15 mouse cellular contexts compared by ENCODE assay signal in genomic region chrX:38566521-38567205, GRCm38 (mm10).
"Had no signal": no experiment of that assay in that cellular context is flagged by ENCODE, and none has a peak within 500 bp of the region (broad histone marks: within the 10 kb centered on the region; RNA-seq: fewer than 3 reads in every experiment).

No protein-coding gene starts in this region.

- H3K4me1 ChIP-seq: limb, embryonic 15.5 days had no signal

- H3K27ac ChIP-seq: limb, embryonic 15.5 days; liver, embryonic 12.5 days; neural tube, embryonic 15.5 days; stomach, postnatal 0 days had no signal

- H3K36me3 ChIP-seq: limb, embryonic 15.5 days; liver, embryonic 12.5 days; midbrain, embryonic 10.5 days; neural tube, embryonic 15.5 days had no signal

- DNase-seq: kidney, postnatal 36 days; layer of hippocampus, adult 9-11 months; lung, embryonic 14.5 days; lung, postnatal 10 days; lung, postnatal 4 days; midbrain, embryonic 14.5 days; right cerebral cortex, adult 18-20 months; right cerebral cortex, postnatal 25 days; thymus, postnatal 4 days had no signal

- H3K4me3 ChIP-seq: limb, embryonic 15.5 days; liver, embryonic 12.5 days; midbrain, embryonic 10.5 days; myocyte; neural tube, embryonic 15.5 days had no signal

- H3K27me3 ChIP-seq: limb, embryonic 15.5 days; liver, embryonic 12.5 days; neural tube, embryonic 15.5 days had no signal
